Mouse (Mus musculus) megakaryocyte-erythroid progenitor cell, adult 5 weeks (primary cell): Measurements from ENCODE around the gene Cnnm1. TPM values are rescaled to one million over a fixed set of nuclear protein-coding genes. Genes with fewer than 3 reads are reported as not detected.

Experiments used
- polyA plus RNA-seq: library from polyadenylated mRNA; stranded (reverse); fragments of >175 nt; gene quantifications from 2 replicates; pipeline ENCODE4 v1.2.3, GENCODE M21; 2012

Cnnm1 gene
- polyA plus RNA-seq: 0.01 and 0.13 TPM in 2 replicates

GRCm38 (mm10) chr19:43440112-43440737 lies at the start of gene Cnnm1:
Gene Cnnm1 (plus strand): TSS chr19:43440436.

GRCm38 (mm10) chr19:43524187-43525103 lies 84.2 kb downstream of the Cnnm1 start, which contains the start of gene Got1:
Gene Got1 (minus strand): TSS chr19:43524605.

Other genes starting within 250 kb of the Cnnm1 start
- 0.02 TPM in 1 of 2 replicates, not detected in the other for gene Hpse2, start 52.1 kb upstream of the Cnnm1 start, polyA plus RNA-seq
- 7.1 and 8.0 TPM in 2 replicates for gene Got1, start 84.2 kb downstream of the Cnnm1 start, polyA plus RNA-seq
- 1.1 and 3.5 TPM in 2 replicates for gene Nkx2-3, start 171.9 kb downstream of the Cnnm1 start, polyA plus RNA-seq
- 57.6 and 74.9 TPM in 2 replicates for gene Slc25a28, start 234.4 kb downstream of the Cnnm1 start, polyA plus RNA-seq
- gene Entpd7, start 249.2 kb downstream of the Cnnm1 start, polyA plus RNA-seq: 2.8 and 3.0 TPM in 2 replicates